In the genomic region with DNA sequence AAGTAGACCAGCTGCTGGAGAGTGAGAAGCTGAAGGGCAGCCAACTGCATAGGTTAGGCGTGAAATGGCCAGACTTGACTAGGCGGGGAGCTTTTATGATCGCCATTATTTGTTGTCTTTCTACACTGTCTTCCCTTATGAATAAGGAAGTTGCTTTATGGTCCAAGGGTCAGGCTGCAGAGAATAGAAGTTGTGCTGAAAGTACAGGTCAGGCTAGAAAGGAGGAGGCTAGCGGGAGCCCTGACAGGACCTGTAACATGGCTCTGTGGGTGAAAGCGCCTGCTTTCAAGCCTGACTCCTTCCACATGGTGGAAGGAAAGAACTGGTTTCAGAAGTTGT, we compare ENCODE assay signal across 9 mouse cellular contexts. TPM values are rescaled to one million over a fixed set of nuclear protein-coding genes. Genes with fewer than 3 reads are reported as not detected.
A peak's percentile ranks its signal among the peaks of the same experiment; 100 is the strongest.
DNase-seq lines count a peak whose midpoint lies in the region; ATAC-seq and TF ChIP-seq lines count a peak whose summit lies in the region.
"Had no signal": no experiment of that assay in that cellular context is flagged by ENCODE, and none has a peak within 500 bp of the region (broad histone marks: within the 10 kb centered on the region; RNA-seq: fewer than 3 reads in every experiment).

No protein-coding gene starts in this region.

- TF ChIP-seq CTCF in gastrocnemius, adult 2 months (IDR thresholded peaks at IDR 0.05), result no peak
- TF ChIP-seq CTCF in lung, embryonic 14.5 days (IDR thresholded peaks at IDR 0.05; ENCODE audit: low read depth), result no peak
- TF ChIP-seq CTCF in hindbrain, postnatal 0 days (IDR thresholded peaks at IDR 0.05; ENCODE audit: low read depth), result no peak

- H3K36me3 ChIP-seq in lung, embryonic 14.5 days (ENCODE audit: insufficient read depth), result peaks cover 55% of the 10 kb centered on the region
- peaks cover 35% of the 10 kb centered on the region for H3K36me3 ChIP-seq in hindbrain, postnatal 0 days (ENCODE audit: insufficient read depth, low read length)
- H3K36me3 ChIP-seq in neural tube, embryonic 15.5 days, result peaks cover 69% of the 10 kb centered on the region

- WGBS in lung, embryonic 14.5 days, result 49% methylated on average over 5 of the region's 5 CpGs
- 50% methylated on average over 5 of the region's 5 CpGs for WGBS in hindbrain, postnatal 0 days
- 43% methylated on average over 5 of the region's 5 CpGs for WGBS in neural tube, embryonic 15.5 days

- no peaks in the 10 kb centered on the region for H3K27me3 ChIP-seq in lung, embryonic 14.5 days (ENCODE audit: insufficient read depth, low read length)
- no peaks in the 10 kb centered on the region for H3K27me3 ChIP-seq in hindbrain, postnatal 0 days (ENCODE audit: insufficient read depth, low read length)
- H3K27me3 ChIP-seq in neural tube, embryonic 15.5 days (replicated peaks), result no peaks in the 10 kb centered on the region

- no peak overlapping the region for H3K4me3 ChIP-seq in gastrocnemius, adult 2 months
- no peak overlapping the region for H3K4me3 ChIP-seq in lung, embryonic 14.5 days (ENCODE audit: low read depth, low read length)
- no peak overlapping the region for H3K4me3 ChIP-seq in hindbrain, postnatal 0 days (ENCODE audit: low read length)
- no peak overlapping the region for H3K4me3 ChIP-seq in neural tube, embryonic 15.5 days (replicated peaks)

- intact Hi-C loops in gastrocnemius, adult 2 months (cut with DNase I), result no loop called here

- H3K9ac ChIP-seq in lung, embryonic 14.5 days, result no peak overlapping the region
- H3K9ac ChIP-seq in hindbrain, postnatal 0 days (replicated peaks; ENCODE audit: low read length), result no peak overlapping the region
- no peak overlapping the region for H3K9ac ChIP-seq in neural tube, embryonic 15.5 days (replicated peaks)

- DNase-seq in gastrocnemius, adult 2 months, result no peak
- no peak for DNase-seq in gastrocnemius, postnatal 4 days (ENCODE audit: low spot score in 2 of 2)
- DNase-seq in lung, embryonic 14.5 days, result no peak
- no peak for DNase-seq in lung, postnatal 10 days
- DNase-seq in hindbrain, postnatal 0 days (ENCODE audit: low spot score), result no peak
- DNase-seq in adrenal gland, postnatal 10 days, result no peak
- DNase-seq in spleen, adult 18-20 months, result no peak

- no peak for ATAC-seq in lung, embryonic 14.5 days (ENCODE audit: insufficient read depth)
- no peak; the same call in 1 of the 2 replicates for ATAC-seq in hindbrain, postnatal 0 days
- ATAC-seq in neural tube, embryonic 15.5 days (ENCODE audit: low FRiP score), result no peak; the same call in 1 of the 2 replicates

- 0 out of 2 replicates have a peak overlapping the region, but pooled peaks have one; percentile 31 for H3K4me2 ChIP-seq in lung, embryonic 14.5 days
- no peak overlapping the region for H3K4me2 ChIP-seq in hindbrain, postnatal 0 days (ENCODE audit: low read depth, low read length)
- peak overlapping the region; percentile 13; the same call in 1 of the 2 replicates for H3K4me2 ChIP-seq in neural tube, embryonic 15.5 days
- H3K4me2 ChIP-seq: heart, embryonic 11.5 days had no signal

- H3K9me3 ChIP-seq in lung, embryonic 14.5 days (ENCODE audit: low read depth, low read length), result no peaks in the 10 kb centered on the region
- no peaks in the 10 kb centered on the region for H3K9me3 ChIP-seq in hindbrain, postnatal 0 days (ENCODE audit: low read length)
- no peaks in the 10 kb centered on the region for H3K9me3 ChIP-seq in neural tube, embryonic 15.5 days (replicated peaks)

- peak overlapping the region; percentile 72 for H3K27ac ChIP-seq in gastrocnemius, adult 2 months
- peak overlapping the region; percentile 82 for H3K27ac ChIP-seq in lung, embryonic 14.5 days (ENCODE audit: low read depth)
- H3K27ac ChIP-seq in hindbrain, postnatal 0 days, result peak overlapping the region; percentile 57
- H3K27ac ChIP-seq in neural tube, embryonic 15.5 days (replicated peaks), result peak overlapping the region; percentile 72

- no peaks in the 10 kb centered on the region for H3K4me1 ChIP-seq in lung, embryonic 14.5 days (ENCODE audit: insufficient read depth)
- peaks cover 7% of the 10 kb centered on the region for H3K4me1 ChIP-seq in hindbrain, postnatal 0 days (ENCODE audit: insufficient read depth, low read length)
- H3K4me1 ChIP-seq in neural tube, embryonic 15.5 days, result peaks cover 19% of the 10 kb centered on the region

RNA-seq across cellular contexts. Expression of a gene that starts 28.4 kb away (rescaled TPM):
- total RNA-seq in gastrocnemius, adult 2 months (2021), result 100 to 1,000 TPM; 148 to 167 TPM
- total RNA-seq in gastrocnemius, postnatal 4 days (2021), result 10 to 100 TPM; 74.5 to 82.5 TPM
- polyA plus RNA-seq in lung, embryonic 14.5 days (2014; fragmentation: Nextera tagmentation; extraction: Ambion mirVana), result 4.3 and 4.5 TPM in 2 replicates
- total RNA-seq in hindbrain, postnatal 0 days (2014; rRNA removed), result 10.1 and 20.6 TPM in 2 replicates
- polyA plus RNA-seq in hindbrain, postnatal 0 days (2015; fragmentation: Nextera tagmentation; extraction: Ambion mirVana), result 2.4 and 2.5 TPM in 2 replicates
- polyA plus RNA-seq in neural tube, embryonic 15.5 days (2015; fragmentation: Nextera tagmentation; extraction: Ambion mirVana), result 2.6 and 4.2 TPM in 2 replicates
- 10 to 100 TPM; 30.9 to 32.6 TPM for total RNA-seq in adrenal gland, postnatal 10 days (2021)

RNA-seq across cellular contexts. Expression of a gene that starts 48.5 kb away (rescaled TPM):
- 1 to 10 TPM; 8.1 to 8.7 TPM for total RNA-seq in gastrocnemius, adult 2 months (2021)
- total RNA-seq in gastrocnemius, postnatal 4 days (2021), result 10 to 100 TPM; 16.5 to 21.0 TPM
- polyA plus RNA-seq in lung, embryonic 14.5 days (2014; fragmentation: Nextera tagmentation; extraction: Ambion mirVana), result 17.8 and 21.3 TPM in 2 replicates
- total RNA-seq in hindbrain, postnatal 0 days (2014; rRNA removed), result 30.2 and 32.4 TPM in 2 replicates
- polyA plus RNA-seq in hindbrain, postnatal 0 days (2015; fragmentation: Nextera tagmentation; extraction: Ambion mirVana), result 31.8 and 33.2 TPM in 2 replicates
- 27.3 and 27.4 TPM in 2 replicates for polyA plus RNA-seq in neural tube, embryonic 15.5 days (2015; fragmentation: Nextera tagmentation; extraction: Ambion mirVana)
- 10 to 100 TPM; 13.8 to 14.6 TPM for total RNA-seq in adrenal gland, postnatal 10 days (2021)
